Mouse (Mus musculus): ENCODE data around the gene Dynlt1f.
A peak's percentile ranks its signal among the peaks of the same experiment; 100 is the strongest.
"Not testable (repeated sequence)": the region's sequence is repeated elsewhere in the genome, so short reads cannot be mapped to it uniquely, and the experiment has no call there.

Dynlt1f gene

GRCm38 (mm10) chr17:6660589-6660988 is 4.9 kb upstream of the Dynlt1f start:
- not testable (repeated sequence) for DNase-seq

DNA sequence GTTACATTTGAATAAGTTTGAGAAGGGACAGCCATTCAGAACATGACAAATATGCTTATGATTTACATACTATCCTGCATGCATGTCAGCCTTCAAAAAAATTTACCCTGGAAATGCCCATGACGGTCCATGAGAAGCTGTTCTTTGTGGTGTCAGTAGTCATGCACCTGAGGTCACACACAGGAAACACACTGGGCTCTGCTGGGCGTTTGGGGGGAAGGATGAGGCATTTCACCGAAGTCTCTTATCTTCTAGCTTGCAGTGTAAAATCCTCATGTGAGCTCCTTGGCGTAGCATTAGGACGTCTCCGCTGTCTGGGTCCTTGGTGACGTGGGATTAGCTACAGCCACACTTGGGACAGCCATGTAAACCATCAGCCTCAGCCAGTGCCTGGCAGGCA is 3.1 kb upstream of the Dynlt1f start, which contains the start of gene Sytl3:
TSS of gene Sytl3 (plus strand) at position 293 of the 400 bp plus-strand sequence.
- DNase-seq, result not testable (repeated sequence)

GRCm38 (mm10) chr17:6656471-6656870 is 771 bp upstream of the Dynlt1f start:
- DNase-seq, result not testable (repeated sequence)

DNA sequence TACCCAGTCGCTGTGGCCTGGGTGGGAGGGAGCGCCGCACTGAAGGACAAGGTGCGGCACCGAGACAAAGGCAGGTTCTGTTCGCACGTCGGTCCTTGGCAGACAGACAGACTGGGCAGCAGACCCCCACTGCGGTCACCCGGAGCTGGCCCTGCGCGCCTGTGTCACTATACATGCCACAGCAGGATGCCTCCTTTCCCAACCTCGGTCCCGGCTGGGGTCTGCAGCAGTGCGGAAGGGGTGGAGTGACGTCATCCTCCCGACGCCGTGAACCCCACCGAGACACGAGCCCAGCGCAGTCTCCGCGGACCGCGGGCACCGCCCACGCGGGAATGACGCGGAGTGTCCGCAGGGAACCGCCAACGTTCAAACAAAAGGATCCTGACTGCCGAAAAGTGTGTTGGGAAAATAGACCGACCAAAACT is 601 bp downstream of the Dynlt1f start:
- peak; percentile 68 for DNase-seq

DNA sequence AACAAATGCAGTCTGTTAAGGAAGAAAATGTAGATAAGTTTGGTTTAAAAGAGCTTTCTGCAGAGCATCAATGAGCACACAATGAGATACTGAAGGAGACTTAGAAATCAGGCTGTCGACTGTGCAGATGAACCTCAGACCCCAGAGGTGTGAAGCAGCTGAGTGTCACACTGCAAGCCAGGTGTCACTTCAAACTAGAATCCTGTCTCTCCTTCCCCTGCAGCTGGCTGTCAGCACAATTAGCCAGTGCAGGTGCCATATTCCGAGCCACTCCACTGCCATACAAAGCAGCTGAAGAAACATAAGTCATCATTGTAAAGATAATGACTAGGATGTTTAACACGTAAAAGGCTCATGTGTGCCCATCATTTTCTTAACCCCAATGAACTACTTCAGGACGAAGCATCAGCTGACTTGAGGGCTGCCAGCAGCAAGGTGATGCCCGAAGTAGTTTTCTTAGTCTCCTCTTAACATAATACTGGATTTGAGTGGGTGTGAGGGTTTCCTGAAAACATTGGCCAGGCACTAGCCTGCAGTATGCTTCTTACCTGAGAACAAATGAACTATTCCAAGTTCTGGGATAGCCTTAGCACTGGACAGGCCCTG is 2.3 kb downstream of the Dynlt1f start:
- not testable (repeated sequence) for DNase-seq

DNA sequence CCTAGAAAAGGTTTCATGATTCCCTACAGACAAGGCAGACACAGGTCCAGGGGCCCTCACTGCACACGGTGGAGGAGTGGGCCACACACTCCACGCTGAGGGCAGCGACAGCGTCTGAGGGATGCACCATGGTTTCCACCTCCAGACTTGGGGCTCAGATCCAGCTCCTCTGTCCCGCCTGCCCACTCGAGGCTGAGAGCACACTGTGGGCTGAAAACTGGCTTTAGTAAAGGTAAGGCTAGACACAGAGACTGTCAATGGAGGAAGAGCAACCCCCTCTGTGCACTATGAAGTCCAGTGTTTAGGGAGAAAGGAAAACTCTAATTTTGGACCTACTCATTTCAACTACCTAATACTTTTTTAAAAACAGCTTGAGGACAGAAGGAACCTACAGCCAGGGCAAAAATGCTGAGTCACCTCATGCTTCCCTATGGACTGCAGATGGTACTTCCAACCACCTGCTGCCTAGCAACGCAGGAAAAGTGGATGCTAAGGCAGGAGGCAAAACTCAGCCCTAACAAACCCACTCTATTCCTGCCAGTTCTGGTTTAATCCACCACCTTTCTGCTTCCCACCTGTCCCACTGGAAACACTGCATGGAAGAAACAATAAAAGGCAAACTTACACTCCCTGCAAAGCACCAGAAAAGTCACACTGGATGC is 4.7 kb downstream of the Dynlt1f start:
- DNase-seq, result not testable (repeated sequence)

GRCm38 (mm10) chr17:6647452-6647851 is 8.2 kb downstream of the Dynlt1f start:
- not testable (repeated sequence) for DNase-seq

DNA sequence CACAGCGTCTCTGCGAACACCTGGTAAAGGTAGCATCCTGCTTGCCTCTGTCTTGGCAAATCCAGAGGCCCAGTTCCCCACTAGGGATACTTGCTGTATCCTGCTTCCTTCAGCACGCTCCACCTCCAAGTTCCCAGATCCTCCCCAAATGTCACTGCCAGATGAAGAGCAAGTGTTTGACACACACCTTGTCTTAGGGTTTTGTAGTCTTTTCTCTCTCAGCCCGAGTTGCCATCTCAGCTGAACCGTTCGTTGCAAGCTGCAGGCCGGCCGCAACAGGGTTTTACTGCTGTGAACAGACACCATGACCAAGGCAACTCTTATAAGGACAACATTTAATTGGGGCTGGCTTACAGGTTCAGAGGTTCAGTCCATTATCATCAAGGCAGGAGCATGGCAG is 8.9 kb downstream of the Dynlt1f start:
- not testable (repeated sequence) for DNase-seq

DNA sequence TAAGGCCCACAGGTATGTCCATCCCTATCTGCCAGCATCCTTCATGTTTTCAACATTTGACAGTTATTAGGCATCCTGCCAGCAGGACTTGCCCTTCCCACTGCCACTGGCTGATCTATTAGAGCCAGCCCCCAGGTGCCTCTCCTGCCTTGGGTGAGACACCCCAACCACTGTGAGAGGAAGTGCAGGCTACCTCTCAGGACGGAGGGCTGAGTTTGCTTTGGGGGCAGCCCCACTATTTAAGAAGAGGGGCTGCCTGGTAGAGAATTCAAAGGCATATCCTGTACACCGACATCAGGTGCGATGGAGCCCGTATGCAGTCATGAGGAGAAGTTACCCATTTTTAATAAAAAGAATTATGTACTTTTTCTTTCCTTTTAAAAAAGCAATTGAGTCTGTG is 10.0 kb downstream of the Dynlt1f start:
- DNase-seq, result not testable (repeated sequence)

GRCm38 (mm10) chr17:6644673-6645072 is 11.0 kb downstream of the Dynlt1f start:
- not testable (repeated sequence) for DNase-seq

DNA sequence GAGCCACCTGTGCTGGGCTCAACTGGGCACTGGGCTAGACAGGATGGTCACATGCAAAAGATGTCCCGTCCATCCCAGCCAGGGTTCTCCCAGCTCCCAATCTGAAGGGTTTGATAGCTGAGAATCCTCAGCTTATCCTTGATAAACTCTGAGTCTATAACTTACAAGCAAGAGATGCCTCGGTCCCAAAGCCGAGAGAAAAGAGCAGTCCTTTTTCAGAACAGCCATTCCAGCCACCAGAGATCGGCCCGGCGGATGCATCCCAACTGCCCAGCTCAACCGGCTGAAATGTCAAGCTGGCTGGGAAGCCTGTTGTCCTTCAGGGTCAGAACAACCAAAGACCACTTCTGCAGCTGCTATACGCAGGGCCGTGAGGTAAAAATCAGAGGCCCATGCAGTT is 11.5 kb downstream of the Dynlt1f start:
- DNase-seq, result not testable (repeated sequence)

DNA sequence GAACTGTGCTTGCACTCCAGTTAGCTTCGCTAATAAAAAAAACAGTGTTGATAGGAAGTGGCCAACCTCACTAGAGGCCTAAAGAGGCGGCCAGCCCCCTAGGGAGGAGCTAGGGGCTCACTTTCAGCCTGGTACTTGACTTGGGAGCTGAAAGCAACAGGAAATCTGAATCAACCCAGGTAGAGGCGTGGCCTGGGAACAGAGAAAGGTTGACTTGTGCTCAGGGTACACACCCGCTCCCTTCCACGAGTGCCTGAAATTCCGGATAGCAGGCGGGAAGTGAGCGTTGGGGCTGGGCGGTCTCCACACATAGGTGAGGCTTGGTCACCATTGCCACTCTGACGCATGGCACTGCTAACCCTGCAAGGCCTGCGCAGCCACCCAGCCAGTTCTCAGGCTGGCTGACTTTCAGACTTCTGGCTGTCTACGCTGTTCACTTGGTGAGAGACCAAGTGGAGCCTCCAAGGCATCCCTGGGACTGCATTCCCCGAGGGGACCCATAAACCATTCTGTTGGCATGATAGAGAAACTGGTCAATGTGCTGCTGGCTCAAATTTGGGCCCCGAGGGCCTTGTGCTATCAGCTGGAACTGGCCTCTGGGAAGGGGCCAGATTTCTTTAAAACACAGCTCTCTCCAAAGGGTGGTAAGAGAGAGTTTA is 14.8 kb downstream of the Dynlt1f start:
- DNase-seq, result not testable (repeated sequence)

DNA sequence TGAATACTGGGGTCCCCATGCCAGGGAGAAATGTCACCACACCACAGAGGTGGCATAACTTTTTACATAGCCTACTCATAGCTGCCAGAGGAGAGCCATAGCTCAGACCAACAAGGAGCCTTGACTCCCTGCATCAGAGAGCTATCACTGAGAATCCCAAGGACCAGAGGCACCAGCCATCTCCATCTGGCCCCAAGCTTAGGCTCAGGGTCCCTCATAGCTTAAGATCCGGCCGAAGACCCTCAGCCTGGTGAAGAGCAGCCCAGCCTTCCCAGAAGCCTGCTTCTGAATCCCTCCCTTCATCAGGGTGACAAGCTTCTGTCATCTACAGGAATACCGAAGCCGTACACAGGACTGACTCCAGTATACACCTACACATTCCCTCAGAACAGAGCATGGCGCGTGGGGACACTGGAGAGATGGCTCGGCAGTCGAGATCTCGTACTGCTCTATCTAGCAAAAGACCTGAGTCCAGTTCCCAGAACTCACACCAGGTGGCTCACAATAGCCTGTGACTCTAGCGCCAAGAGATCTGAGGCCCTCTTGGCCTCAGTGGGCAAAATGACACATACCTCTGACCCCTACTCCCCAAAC is 15.6 kb downstream of the Dynlt1f start:
- DNase-seq, result not testable (repeated sequence)

- not testable (repeated sequence) for DNase-seq
These were observed 16.2 kb downstream of the Dynlt1f start for GRCm38 (mm10) chr17:6639486-6639885.

DNA sequence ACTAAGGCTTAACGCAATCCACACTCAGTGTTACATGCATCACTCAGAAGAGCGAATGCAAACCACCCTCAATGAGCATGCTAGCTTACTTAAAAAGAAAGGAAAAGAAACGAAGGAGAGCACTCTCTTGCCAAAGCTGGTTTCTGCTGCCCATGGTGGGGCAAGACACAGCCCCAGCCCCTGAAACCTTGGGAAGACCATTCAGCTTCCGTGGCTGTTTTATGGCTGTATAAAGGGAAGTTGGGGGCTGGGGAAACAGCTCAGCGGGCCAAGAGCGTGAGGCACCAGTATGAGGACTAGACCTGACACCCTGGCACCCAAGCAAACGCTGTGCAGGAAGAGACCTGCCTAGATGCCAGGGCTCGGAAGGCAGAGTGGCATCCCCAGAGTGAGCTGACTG is 17.3 kb downstream of the Dynlt1f start:
- DNase-seq, result not testable (repeated sequence)

DNA sequence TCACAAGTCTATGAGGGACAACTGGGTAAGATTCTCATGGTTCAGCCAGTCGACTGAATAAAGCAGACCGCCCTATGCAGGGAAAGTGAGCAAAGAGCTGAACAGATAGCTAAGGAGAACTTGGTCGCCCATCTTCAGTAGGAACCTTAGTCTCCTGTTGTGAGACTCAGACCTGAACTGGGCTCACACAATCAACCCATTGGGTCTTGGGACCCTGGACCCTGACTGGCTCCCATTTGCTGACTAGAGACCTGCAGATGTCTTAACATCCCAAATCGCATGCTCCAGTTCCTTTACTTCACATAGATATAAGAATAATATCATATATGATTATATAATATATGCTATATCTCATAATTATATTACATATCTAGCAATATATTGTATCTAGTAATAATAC is 18.3 kb downstream of the Dynlt1f start:
- not testable (repeated sequence) for DNase-seq

- DNase-seq, result no peak
These were observed 18.8 kb downstream of the Dynlt1f start for GRCm38 (mm10) chr17:6636861-6637260.

DNA sequence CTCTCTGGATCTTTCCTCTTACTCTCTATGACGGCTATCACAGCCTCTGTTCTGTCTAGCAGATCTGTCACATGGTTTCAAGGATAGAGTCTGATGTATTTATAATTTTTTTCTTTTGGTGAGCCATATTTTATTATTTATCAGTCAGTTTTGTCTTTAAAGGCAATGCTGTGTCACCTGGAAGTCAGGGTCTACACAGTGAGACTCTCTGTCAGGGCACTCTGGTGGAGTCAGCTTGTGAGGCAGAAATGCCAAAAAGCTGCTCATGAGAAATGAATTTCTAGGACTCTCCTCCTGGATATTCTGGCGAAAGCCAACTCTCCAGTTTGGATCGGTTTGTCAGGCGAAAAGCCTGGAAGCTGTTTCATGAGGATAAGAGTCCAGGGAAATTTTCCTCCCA is 19.9 kb downstream of the Dynlt1f start:
- DNase-seq, result not testable (repeated sequence)

DNA sequence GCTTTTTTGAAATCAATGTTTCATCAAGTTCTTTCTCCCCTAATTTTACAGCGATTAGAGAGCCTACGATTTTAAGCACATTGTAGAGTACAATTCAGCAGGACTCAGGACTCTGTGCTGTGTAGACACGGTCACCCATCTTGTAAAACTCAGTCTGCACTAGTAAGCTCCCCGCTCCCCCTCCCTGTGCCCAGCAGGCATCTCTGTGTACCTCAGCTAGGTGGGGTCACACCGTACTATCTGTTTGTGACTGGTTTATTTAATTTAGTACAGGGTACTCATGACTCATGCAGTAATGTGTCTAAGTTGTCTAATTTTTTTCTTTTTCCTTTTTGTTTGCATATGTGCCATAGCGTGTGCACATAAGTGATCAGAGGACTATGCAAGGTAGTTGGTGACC is 22.9 kb downstream of the Dynlt1f start:
- DNase-seq, result not testable (repeated sequence)

GRCm38 (mm10) chr17:6630398-6630797 is 25.3 kb downstream of the Dynlt1f start:
- not testable (repeated sequence) for DNase-seq

GRCm38 (mm10) chr17:6624926-6625558 is 30.7 kb downstream of the Dynlt1f start:
- not testable (repeated sequence) for DNase-seq

DNA sequence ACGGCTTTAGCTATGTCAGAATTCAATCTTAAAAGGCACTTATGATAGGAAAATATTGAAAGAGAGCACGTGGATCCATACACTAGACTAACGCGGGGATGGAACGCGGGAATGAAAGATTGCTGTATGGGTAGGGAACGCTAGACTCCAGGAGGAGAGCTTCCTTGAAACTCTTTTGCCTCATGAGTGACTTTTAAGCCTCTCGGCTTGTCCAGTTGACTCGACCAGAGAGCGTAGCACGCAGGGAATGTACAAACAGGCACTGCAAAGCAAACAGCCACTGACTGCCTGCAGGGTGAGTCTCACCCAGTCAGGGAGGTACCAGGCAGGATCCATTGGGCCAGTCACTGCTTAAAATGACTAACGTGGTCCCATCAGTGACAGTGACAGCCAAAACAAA is 33.7 kb downstream of the Dynlt1f start:
- DNase-seq, result not testable (repeated sequence)

Measured in cerebellum, adult 8-10 months (tissue).